Mouse (Mus musculus): ENCODE data around the gene Nfatc3.

Gene Nfatc3

GRCm38 (mm10) chr8:106126055-106126454, 67.4 kb downstream of the Nfatc3 start:
- no peak for DNase-seq (ENCODE audit: low spot score)

GRCm38 (mm10) chr8:106127054-106127453, 68.4 kb downstream of the Nfatc3 start:
- no peak for DNase-seq (ENCODE audit: low spot score)

- no peak for DNase-seq (ENCODE audit: low spot score)
Measured at GRCm38 (mm10) chr8:106127882-106128410, 69.3 kb downstream of the Nfatc3 start.

GRCm38 (mm10) chr8:106129232-106129930, 70.7 kb downstream of the Nfatc3 start:
- DNase-seq (ENCODE audit: low spot score), result no peak

GRCm38 (mm10) chr8:106129997-106130396, 71.4 kb downstream of the Nfatc3 start:
- DNase-seq (ENCODE audit: low spot score), result no peak

- no peak for DNase-seq (ENCODE audit: low spot score)
Measured at GRCm38 (mm10) chr8:106130505-106130904, 71.9 kb downstream of the Nfatc3 start.

- no peak for DNase-seq (ENCODE audit: low spot score)
Measured at GRCm38 (mm10) chr8:106131021-106131420, 72.4 kb downstream of the Nfatc3 start.

GRCm38 (mm10) chr8:106131488-106132222, 73.0 kb downstream of the Nfatc3 start:
- DNase-seq (ENCODE audit: low spot score), result no peak

GRCm38 (mm10) chr8:106132356-106132755, 73.7 kb downstream of the Nfatc3 start:
- DNase-seq (ENCODE audit: low spot score), result no peak

GRCm38 (mm10) chr8:106133526-106133925, 74.9 kb downstream of the Nfatc3 start:
- DNase-seq (ENCODE audit: low spot score), result no peak

GRCm38 (mm10) chr8:106133946-106134345, 75.3 kb downstream of the Nfatc3 start:
- DNase-seq (ENCODE audit: low spot score), result no peak

- DNase-seq (ENCODE audit: low spot score), result no peak
Measured at GRCm38 (mm10) chr8:106134751-106135571, 76.3 kb downstream of the Nfatc3 start.

GRCm38 (mm10) chr8:106135672-106136071, 77.0 kb downstream of the Nfatc3 start:
- no peak for DNase-seq (ENCODE audit: low spot score)

- peak; percentile 36 for DNase-seq (ENCODE audit: low spot score)
Measured at GRCm38 (mm10) chr8:106136156-106137130, 77.8 kb downstream of the Nfatc3 start, which contains the start of gene Esrp2. Esrp2 (minus strand) TSS chr8:106136974.

- DNase-seq (ENCODE audit: low spot score), result no peak
Measured at GRCm38 (mm10) chr8:106137218-106137905, 78.7 kb downstream of the Nfatc3 start.

- DNase-seq (ENCODE audit: low spot score), result peak; percentile 48
Measured at GRCm38 (mm10) chr8:106137906-106138477, 79.4 kb downstream of the Nfatc3 start.

- DNase-seq (ENCODE audit: low spot score), result no peak
Measured at GRCm38 (mm10) chr8:106138616-106139015, 80.0 kb downstream of the Nfatc3 start.

- no peak for DNase-seq (ENCODE audit: low spot score)
Measured at GRCm38 (mm10) chr8:106140191-106140590, 81.6 kb downstream of the Nfatc3 start.

- DNase-seq (ENCODE audit: low spot score), result peak; percentile 91
Measured at GRCm38 (mm10) chr8:106140769-106141168, 82.1 kb downstream of the Nfatc3 start.

GRCm38 (mm10) chr8:106145331-106145730, 86.7 kb downstream of the Nfatc3 start:
- no peak for DNase-seq (ENCODE audit: low spot score)

All from MN1 (cell line).